Mouse (Mus musculus): ENCODE measurements around the gene Hhipl2. TPM values are rescaled to one million over a fixed set of nuclear protein-coding genes. Genes with fewer than 3 reads are reported as not detected.
"Not testable (repeated sequence)": the region's sequence is repeated elsewhere in the genome, so short reads cannot be mapped to it uniquely, and the experiment has no call there.

Gene Hhipl2
- total RNA-seq (2022): not detected

DNA sequence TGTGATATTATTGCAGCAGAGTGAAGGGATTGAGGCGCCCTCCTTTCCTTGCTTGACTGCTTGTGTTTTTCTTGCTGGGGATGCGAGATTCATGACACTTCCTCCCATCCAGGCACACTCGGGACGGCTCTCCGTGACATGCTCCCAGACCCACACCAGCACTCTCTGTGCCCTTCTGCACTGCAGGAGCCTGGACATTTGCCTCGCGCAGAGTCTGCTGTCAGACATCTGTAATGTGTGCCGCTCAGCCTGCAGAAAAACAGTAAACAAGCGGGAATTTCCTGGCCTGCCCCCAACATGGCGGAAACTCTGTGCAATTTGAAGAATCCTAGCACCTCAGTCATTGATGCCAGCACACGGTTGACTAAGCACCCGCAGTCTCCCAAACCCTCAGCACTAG lies at the start of gene Hhipl2:
Gene Hhipl2, plus strand, starts transcription at position 343 of the 400 bp plus-strand sequence.
- DNase-seq: no peak

- no peak for DNase-seq
Measured at GRCm38 (mm10) chr1:183368601-183369400, 49.2 kb upstream of the Hhipl2 start.

DNA sequence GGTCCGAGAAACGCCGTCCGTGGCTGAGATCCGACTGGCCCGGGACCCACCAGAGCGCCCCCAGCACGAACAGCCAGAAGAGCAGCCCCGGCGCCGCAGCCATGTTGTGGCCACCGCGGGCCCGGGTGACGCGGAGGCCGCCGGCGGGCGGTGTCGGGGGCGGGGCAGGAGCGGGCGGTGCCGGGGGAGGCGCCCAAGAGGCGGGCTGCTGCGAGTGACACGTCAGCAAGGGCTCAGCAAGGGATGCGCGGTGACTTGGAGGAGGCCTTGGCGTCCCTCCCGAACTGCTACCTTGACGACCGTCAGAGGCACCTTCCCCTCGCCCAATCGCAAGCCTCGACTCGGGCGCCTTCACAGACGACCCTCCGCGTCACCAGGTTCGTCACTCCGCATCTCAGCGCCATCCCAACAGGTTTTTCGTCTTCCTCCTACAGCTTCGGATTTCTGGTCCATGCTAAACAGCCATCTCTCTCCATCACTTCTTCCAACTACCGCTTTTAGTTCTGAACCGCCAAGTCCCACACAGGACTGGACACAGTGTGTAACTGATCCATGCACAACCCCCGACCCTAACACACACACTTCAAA lies 48.5 kb upstream of the Hhipl2 start, which contains the start of gene Mia3:
Gene Mia3, minus strand, starts transcription at position 127 of the 588 bp plus-strand sequence.
- peak; percentile 93 for DNase-seq

DNA sequence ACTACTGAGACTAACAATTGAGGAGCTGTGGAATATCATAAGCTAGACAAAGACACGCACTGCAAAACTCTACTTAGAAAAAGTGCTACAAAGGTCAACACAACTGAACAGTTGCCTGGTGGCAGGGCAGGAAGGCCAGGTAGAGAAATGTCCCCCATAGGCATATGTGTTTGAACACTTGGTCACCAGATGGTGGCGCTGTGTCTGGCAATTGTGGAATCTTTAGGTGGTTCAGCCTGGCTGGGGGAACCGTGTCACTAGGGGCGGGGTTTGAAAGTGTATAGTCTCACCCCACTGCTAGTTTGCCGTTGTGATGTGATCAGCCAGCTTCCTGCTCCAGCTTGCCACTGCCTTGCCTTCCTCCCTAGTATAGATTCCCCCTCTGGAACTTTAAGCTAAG lies 43.3 kb upstream of the Hhipl2 start:
- DNase-seq: no peak

- no peak for DNase-seq
Measured at GRCm38 (mm10) chr1:183377045-183377444, 41.0 kb upstream of the Hhipl2 start.

DNA sequence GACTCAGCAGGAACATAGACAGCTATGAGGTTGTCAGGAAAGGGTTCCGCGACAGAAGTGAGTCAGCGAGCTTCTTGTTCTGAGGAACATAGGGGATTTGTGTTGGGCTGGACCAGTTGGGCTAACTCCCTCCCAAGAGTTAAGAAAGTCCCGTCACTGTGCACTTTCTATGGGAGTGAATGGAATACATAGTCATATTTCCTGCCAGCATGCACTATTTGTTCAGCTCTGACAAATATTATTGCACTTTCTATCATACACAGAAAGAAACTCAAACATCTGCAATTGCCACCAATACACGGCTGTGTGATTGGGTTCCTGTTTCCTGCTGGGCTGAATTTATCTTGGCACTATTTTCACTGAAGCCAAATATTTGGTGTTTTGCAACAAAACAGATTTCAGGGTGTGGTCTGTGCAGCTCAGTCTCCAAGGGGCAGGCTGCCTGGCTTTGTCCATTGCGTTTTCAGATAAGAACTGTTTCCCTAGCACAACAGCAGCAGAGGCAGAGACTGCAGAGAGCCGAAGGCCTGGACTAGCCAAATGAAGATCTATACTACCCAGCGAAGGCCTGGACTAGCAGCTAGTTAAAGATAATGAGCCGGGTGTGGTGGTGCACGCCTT lies 39.6 kb upstream of the Hhipl2 start:
- no peak for DNase-seq

- not testable (repeated sequence) for DNase-seq
Measured at GRCm38 (mm10) chr1:183379376-183379775, 38.6 kb upstream of the Hhipl2 start.

GRCm38 (mm10) chr1:183381816-183382215 lies 36.2 kb upstream of the Hhipl2 start:
- DNase-seq: no peak

- DNase-seq: no peak
Measured at GRCm38 (mm10) chr1:183382621-183383020, 35.4 kb upstream of the Hhipl2 start.

DNA sequence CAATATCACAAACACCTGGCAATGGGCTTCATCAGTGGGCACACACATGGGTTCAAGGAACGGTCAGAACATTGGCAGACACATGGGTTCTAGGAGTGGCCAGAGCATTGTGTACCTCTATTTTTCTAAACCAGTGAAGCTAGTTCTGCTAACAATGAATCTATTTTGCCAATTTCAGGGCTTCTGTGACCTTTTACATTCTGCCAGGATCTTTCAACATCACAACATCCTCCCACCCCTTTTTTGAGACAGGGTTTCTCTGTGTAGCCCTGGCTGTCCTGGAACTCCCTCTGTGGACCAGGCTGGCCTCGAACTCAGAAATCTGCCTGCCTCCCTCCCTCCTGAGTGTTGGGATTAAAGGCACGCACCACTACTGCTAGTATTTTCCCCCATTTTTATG lies 30.6 kb upstream of the Hhipl2 start:
- not testable (repeated sequence) for DNase-seq

GRCm38 (mm10) chr1:183388426-183389406 lies 29.3 kb upstream of the Hhipl2 start, which contains the start of gene Taf1a:
Gene Taf1a, plus strand, starts transcription at chr1:183388981.
- DNase-seq: peak; percentile 89

GRCm38 (mm10) chr1:183403396-183403795 lies 14.6 kb upstream of the Hhipl2 start:
- no peak for DNase-seq

DNA sequence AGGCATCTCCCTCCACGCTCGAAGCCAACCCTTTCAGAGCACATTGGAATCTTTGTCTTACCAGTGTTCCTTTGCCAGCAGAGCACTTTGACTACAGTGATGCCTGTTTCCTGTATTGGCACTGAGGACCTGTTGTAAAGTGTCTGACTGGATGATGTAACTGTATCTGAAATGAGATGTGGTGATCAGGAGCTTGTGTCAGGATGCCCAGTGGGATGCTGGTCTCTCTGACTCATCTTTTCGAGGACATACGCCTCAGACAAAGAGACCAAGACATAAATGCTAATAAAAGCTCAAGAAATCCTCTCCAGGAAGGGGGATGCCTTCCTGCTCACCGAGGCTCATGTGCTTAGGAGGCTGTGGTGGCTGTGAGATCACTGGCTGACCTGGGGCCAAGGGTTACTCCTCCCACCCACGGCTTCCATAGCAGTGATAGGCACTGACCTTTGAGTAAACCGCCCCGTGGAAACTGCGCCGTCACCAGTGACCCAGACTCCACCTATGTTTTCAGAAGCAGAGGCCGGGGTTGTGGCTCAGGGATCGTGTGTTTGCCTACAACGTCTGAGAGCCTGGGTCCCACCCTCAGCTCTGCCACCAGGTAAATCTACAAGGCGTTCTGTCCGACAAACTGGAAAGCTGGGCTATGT lies 3.8 kb upstream of the Hhipl2 start:
- DNase-seq: no peak

- DNase-seq: no peak
Measured at GRCm38 (mm10) chr1:183419741-183420140, 1.7 kb downstream of the Hhipl2 start.

DNA sequence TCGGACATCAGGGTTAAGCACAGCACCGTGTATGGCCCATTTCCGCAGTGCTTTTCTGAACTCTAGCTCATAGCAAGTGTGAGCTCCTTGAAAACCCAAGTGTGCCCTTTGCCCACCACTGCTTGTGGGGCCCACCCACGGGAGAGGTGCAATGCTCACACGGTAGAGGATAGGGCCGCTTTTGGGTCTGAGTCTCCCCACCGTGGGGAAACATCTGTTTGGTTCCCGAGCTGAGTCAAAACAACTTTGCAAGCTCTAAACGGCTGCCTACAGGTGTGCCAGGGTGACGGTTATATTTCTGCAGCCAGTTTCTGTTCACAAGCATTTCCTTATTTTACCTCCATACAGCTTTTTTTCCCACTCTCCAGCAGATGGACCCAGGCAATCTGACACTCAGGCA lies 2.3 kb downstream of the Hhipl2 start:
- DNase-seq: no peak

GRCm38 (mm10) chr1:183424100-183424499 lies 6.1 kb downstream of the Hhipl2 start:
- DNase-seq: no peak

DNA sequence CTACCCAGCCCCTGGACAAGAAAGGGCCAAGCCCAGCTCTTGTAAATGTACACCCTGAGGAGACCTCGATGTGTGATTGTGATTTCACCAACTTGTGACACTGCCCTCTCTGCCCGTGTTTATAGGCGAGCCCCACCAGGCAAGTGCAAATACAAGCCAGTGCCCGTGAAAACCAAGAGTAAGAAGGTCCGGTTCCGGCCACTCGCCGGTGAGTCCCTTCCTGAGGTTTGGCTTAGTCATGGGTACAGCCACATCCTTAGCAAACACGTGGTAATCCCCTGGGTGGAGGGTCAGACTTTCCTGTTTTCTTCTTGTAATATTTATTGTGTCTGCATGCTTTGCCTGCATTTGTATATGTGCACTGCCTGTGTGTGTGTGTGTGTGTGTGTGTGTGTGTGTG lies 16.9 kb downstream of the Hhipl2 start:
- no peak for DNase-seq

- peak; percentile 83 for DNase-seq
Measured at GRCm38 (mm10) chr1:183439036-183439435, 21.0 kb downstream of the Hhipl2 start.

- DNase-seq: peak; percentile 58
Measured at GRCm38 (mm10) chr1:183442015-183442774, 24.2 kb downstream of the Hhipl2 start.

GRCm38 (mm10) chr1:183453066-183453465 lies 35.1 kb downstream of the Hhipl2 start:
- DNase-seq: no peak
